Mouse (Mus musculus) heart, embryonic 12.5 days (tissue): Measurements from ENCODE around the gene Lrrc29. TPM values are rescaled to one million over a fixed set of nuclear protein-coding genes. Genes with fewer than 3 reads are reported as not detected.

Source experiments
- ATAC-seq: fragments of 200-750 bp; cut with Nextera tagmentation; 2 replicates; pipeline ENCODE4 v1.8.0; 2017; ENCODE audit warnings: moderate TSS enrichment, moderate library complexity; ENCODE audit not compliant: insufficient number of reproducible peaks, low FRiP score
- H3K27ac ChIP-seq: fragments of 300-500 bp; sonication (generic); 2 replicates; pipeline ENCODE4 v1.5.1; 2016; ENCODE audit warnings: mild to moderate bottlenecking, moderate library complexity; ENCODE audit not compliant: poor library complexity, severe bottlenecking
- H3K27me3 ChIP-seq: fragments of 300-500 bp; sonication (generic); replicated peaks from 2 replicates; pipeline ENCODE4 v1.6.1; 2016; ENCODE audit warnings: mild to moderate bottlenecking, moderate library complexity
- H3K36me3 ChIP-seq: fragments of 300-500 bp; sonication (generic); 2 replicates; pipeline ENCODE4 v1.6.1; 2016; ENCODE audit warnings: mild to moderate bottlenecking, moderate library complexity
- H3K4me1 ChIP-seq: fragments of 300-500 bp; sonication (generic); replicated peaks from 2 replicates; pipeline ENCODE4 v1.6.1; 2016; ENCODE audit warnings: mild to moderate bottlenecking
- H3K4me2 ChIP-seq: fragments of 300-500 bp; sonication (generic); 2 replicates; pipeline ENCODE4 v1.6.1; 2016; ENCODE audit warnings: mild to moderate bottlenecking, moderate library complexity
- H3K4me3 ChIP-seq: fragments of 300-500 bp; sonication (generic); 2 replicates; pipeline ENCODE4 v1.5.1; 2016; ENCODE audit warnings: mild to moderate bottlenecking
- H3K9ac ChIP-seq: fragments of 300-500 bp; sonication (generic); 2 replicates; pipeline ENCODE4 v1.6.1; 2016; ENCODE audit warnings: mild to moderate bottlenecking, moderate library complexity
- H3K9me3 ChIP-seq: fragments of 300-500 bp; sonication (generic); replicated peaks from 2 replicates; pipeline ENCODE4 v1.6.1; 2016; ENCODE audit warnings: mild to moderate bottlenecking, moderate library complexity
- WGBS: fragments of 180-500 bp; shearing (Covaris S2); methylation state at CpG from one replicate; pipeline ENCODE4 v1.1.7; 2016; 5-methylcytosine and 5-hydroxymethylcytosine counted together
- polyA plus RNA-seq: library from polyadenylated mRNA; unstranded; fragments of >200 nt; fragmentation: Nextera tagmentation; extraction: Ambion mirVana; gene quantifications from 2 replicates; pipeline ENCODE4 v1.2.1, GENCODE M21; 2016

Gene Lrrc29
- 1.3 TPM in 2 replicates for polyA plus RNA-seq

- ATAC-seq, result peak; percentile 91
- peak within 1 kb of the TSS; percentile 84 for H3K9ac ChIP-seq
- no peaks in the 10 kb centered on the region for H3K9me3 ChIP-seq
- H3K4me3 ChIP-seq, result peak within 1 kb of the TSS; percentile 68
- H3K4me1 ChIP-seq, result peaks cover 19% of the 10 kb centered on the region
- H3K27me3 ChIP-seq, result no peaks in the 10 kb centered on the region
- under 1% methylated on average over 36 of the region's 36 CpGs for WGBS
- H3K36me3 ChIP-seq, result peaks cover 49% of the 10 kb centered on the region
- H3K4me2 ChIP-seq, result peak within 1 kb of the TSS; percentile 94
- H3K27ac ChIP-seq, result peak within 1 kb of the TSS; percentile 76
Measured at GRCm38 (mm10) chr8:105326141-105326672, at the start of gene Lrrc29, which contains the start of gene Tmem208. Gene Lrrc29 (minus strand): TSS chr8:105326278. Gene Tmem208 (plus strand): TSS chr8:105326354.

GRCm38 (mm10) chr8:105374513-105374966 is 48.5 kb upstream of the Lrrc29 start:
- peaks cover 16% of the 10 kb centered on the region for H3K4me1 ChIP-seq
- H3K36me3 ChIP-seq, result no peaks in the 10 kb centered on the region
- H3K27me3 ChIP-seq, result peaks cover 18% of the 10 kb centered on the region; the same call in 1 of the 2 replicates
- peak; percentile 22; the same call in 1 of the 2 replicates for ATAC-seq
- peak overlapping the region; percentile 26 for H3K4me3 ChIP-seq
- H3K9me3 ChIP-seq, result 0 out of 2 replicates have a peak, but pooled peaks cover 5% of the 10 kb centered on the region
- no peak overlapping the region for H3K9ac ChIP-seq
- no peak overlapping the region for H3K27ac ChIP-seq
- WGBS, result 25% methylated on average over 33 of the region's 33 CpGs
- H3K4me2 ChIP-seq, result peak overlapping the region; percentile 61

- H3K9ac ChIP-seq, result no peak within 1 kb of the TSS
- no peak within 1 kb of the TSS for H3K4me3 ChIP-seq
- peaks cover 18% of the 10 kb centered on the region; the same call in 1 of the 2 replicates for H3K27me3 ChIP-seq
- peak within 1 kb of the TSS; percentile 61; the same call in 1 of the 2 replicates for H3K4me2 ChIP-seq
- H3K4me1 ChIP-seq, result peaks cover 5% of the 10 kb centered on the region; the same call in 1 of the 2 replicates
- 44% methylated on average over 2 of the region's 2 CpGs for WGBS
- H3K27ac ChIP-seq, result no peak within 1 kb of the TSS
- no peak for ATAC-seq
- H3K36me3 ChIP-seq, result no peaks in the 10 kb centered on the region
- 0 out of 2 replicates have a peak, but pooled peaks cover 5% of the 10 kb centered on the region for H3K9me3 ChIP-seq
Measured at GRCm38 (mm10) chr8:105373032-105373431, 47.0 kb upstream of the Lrrc29 start, which contains the start of gene Plekhg4. Gene Plekhg4 (plus strand): TSS chr8:105373274.

GRCm38 (mm10) chr8:105372473-105372872 is 46.4 kb upstream of the Lrrc29 start:
- 75% methylated on average over 9 of the region's 9 CpGs for WGBS
- Histone ChIP-seq H3K9me3 (0 out of 2 replicates have a peak, but pooled peaks cover 5% of the 10 kb centered on the region), H3K27me3 (peaks cover 18% of the 10 kb centered on the region; the same call in 1 of the 2 replicates), H3K4me1 (peaks cover 5% of the 10 kb centered on the region; the same call in 1 of the 2 replicates), H3K4me2 (no peak overlapping the region), H3K4me3 (no peak overlapping the region), H3K27ac (no peak overlapping the region), H3K36me3 (0 out of 2 replicates have a peak, but pooled peaks cover under 1% of the 10 kb centered on the region), H3K9ac (no peak overlapping the region)
- ATAC-seq, result no peak

- no peak overlapping the region for H3K9ac ChIP-seq
- no peak for ATAC-seq
Measured at GRCm38 (mm10) chr8:105367107-105367506, 41.0 kb upstream of the Lrrc29 start.

GRCm38 (mm10) chr8:105361751-105362702 is 35.9 kb upstream of the Lrrc29 start:
- H3K4me2 ChIP-seq, result no peak overlapping the region
- no peak overlapping the region for H3K4me3 ChIP-seq
- WGBS, result 59% methylated on average over 12 of the region's 12 CpGs
- H3K9me3 ChIP-seq, result no peaks in the 10 kb centered on the region
- no peaks in the 10 kb centered on the region for H3K27me3 ChIP-seq
- 0 out of 2 replicates have a peak, but pooled peaks cover under 1% of the 10 kb centered on the region for H3K36me3 ChIP-seq
- 0 out of 2 replicates have a peak, but pooled peaks have one; percentile 27 for ATAC-seq
- peaks cover 20% of the 10 kb centered on the region; the same call in 1 of the 2 replicates for H3K4me1 ChIP-seq
- no peak overlapping the region for H3K9ac ChIP-seq
- H3K27ac ChIP-seq, result peak overlapping the region; percentile 49

More at GRCm38 (mm10) chr8:105367107-105367506, 41.0 kb upstream of the Lrrc29 start:
- Histone ChIP-seq H3K27ac (no peak overlapping the region), H3K4me2 (no peak overlapping the region), H3K9me3 (no peaks in the 10 kb centered on the region), H3K4me3 (no peak overlapping the region), H3K4me1 (peaks cover 15% of the 10 kb centered on the region; the same call in 1 of the 2 replicates), H3K36me3 (0 out of 2 replicates have a peak, but pooled peaks cover 6% of the 10 kb centered on the region), H3K27me3 (no peaks in the 10 kb centered on the region; the same call in 1 of the 2 replicates)
- WGBS, result 67% methylated on average over 2 of the region's 2 CpGs

- Histone ChIP-seq H3K9me3 (no peaks in the 10 kb centered on the region), H3K27me3 (peaks cover 5% of the 10 kb centered on the region; the same call in 1 of the 2 replicates), H3K4me1 (peaks cover 29% of the 10 kb centered on the region), H3K36me3 (no peaks in the 10 kb centered on the region), H3K4me3 (no peak overlapping the region), H3K27ac (no peak overlapping the region), H3K4me2 (no peak overlapping the region), H3K9ac (no peak overlapping the region)
- no peak for ATAC-seq
- 39% methylated on average over 4 of the region's 4 CpGs for WGBS
Measured at GRCm38 (mm10) chr8:105359646-105360045, 33.6 kb upstream of the Lrrc29 start.

- Histone ChIP-seq H3K27ac (no peak overlapping the region), H3K4me3 (no peak overlapping the region), H3K27me3 (peaks cover 5% of the 10 kb centered on the region; the same call in 1 of the 2 replicates), H3K9me3 (no peaks in the 10 kb centered on the region), H3K36me3 (no peaks in the 10 kb centered on the region), H3K4me1 (peaks cover 29% of the 10 kb centered on the region), H3K4me2 (no peak overlapping the region), H3K9ac (no peak overlapping the region)
- WGBS, result 66% methylated on average over 15 of the region's 15 CpGs
- 0 out of 2 replicates have a peak, but pooled peaks have one; percentile 34 for ATAC-seq
Measured at GRCm38 (mm10) chr8:105359208-105359607, 33.1 kb upstream of the Lrrc29 start.

GRCm38 (mm10) chr8:105356681-105357080 is 30.6 kb upstream of the Lrrc29 start:
- Histone ChIP-seq H3K36me3 (no peaks in the 10 kb centered on the region), H3K4me2 (no peak overlapping the region), H3K27me3 (peaks cover 5% of the 10 kb centered on the region; the same call in 1 of the 2 replicates), H3K27ac (no peak overlapping the region), H3K4me1 (peaks cover 19% of the 10 kb centered on the region), H3K9ac (no peak overlapping the region), H3K4me3 (no peak overlapping the region), H3K9me3 (no peaks in the 10 kb centered on the region)
- WGBS, result 81% methylated on average over 14 of the region's 14 CpGs
- no peak for ATAC-seq

- Histone ChIP-seq H3K9ac (no peak overlapping the region), H3K27ac (no peak overlapping the region), H3K4me2 (no peak overlapping the region), H3K4me1 (peaks cover 20% of the 10 kb centered on the region), H3K9me3 (no peaks in the 10 kb centered on the region), H3K36me3 (no peaks in the 10 kb centered on the region), H3K4me3 (no peak overlapping the region), H3K27me3 (peaks cover 5% of the 10 kb centered on the region; the same call in 1 of the 2 replicates)
- 68% methylated on average over 26 of the region's 26 CpGs for WGBS
- no peak for ATAC-seq
Measured at GRCm38 (mm10) chr8:105355179-105356024, 29.3 kb upstream of the Lrrc29 start.
